Mouse (Mus musculus) lung, postnatal 25 days (tissue): ENCODE measurements around the gene Flot2.

ENCODE experiments used
- DNase-seq: peaks from one replicate; pipeline ENCODE4 v3.0.0; 2022; ENCODE audit warnings: low spot score

Gene Flot2

DNA sequence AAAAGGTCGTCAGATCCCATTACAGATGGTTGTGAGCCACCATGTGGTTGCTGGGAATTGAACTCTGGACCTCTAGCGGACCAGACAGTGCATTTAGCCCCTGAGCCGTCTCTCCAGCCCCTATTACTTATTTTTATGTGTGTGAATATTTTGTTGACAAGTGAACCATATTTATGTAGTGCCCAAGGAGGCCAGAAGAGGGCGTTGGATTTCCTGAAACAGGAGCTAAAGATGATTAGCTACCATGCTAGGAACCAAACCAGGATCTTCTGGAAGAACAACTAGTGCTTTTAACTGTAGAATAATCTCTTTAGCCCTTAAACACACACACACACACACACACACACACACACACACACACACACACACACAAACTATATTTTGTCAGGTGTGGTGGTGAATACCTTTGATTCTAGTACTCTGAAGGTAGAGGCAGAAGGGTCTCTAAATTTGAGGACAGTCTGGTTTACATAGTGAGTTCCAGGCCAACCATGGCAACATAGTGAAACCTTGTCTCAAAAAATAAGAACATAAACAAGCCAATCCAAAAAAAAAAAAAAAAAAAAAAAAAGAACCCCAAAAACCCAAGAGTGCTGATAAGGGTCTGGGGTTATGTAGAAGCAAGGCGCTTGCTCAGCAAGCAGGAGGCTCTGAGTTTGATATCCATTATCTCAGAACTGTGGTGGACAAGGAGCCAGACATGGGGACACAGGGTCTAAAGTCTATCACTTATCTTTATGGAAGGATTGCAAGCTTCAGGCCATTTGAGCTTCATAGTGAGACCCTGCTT, 65.4 kb downstream of the Flot2 start:
- DNase-seq, result no peak

DNA sequence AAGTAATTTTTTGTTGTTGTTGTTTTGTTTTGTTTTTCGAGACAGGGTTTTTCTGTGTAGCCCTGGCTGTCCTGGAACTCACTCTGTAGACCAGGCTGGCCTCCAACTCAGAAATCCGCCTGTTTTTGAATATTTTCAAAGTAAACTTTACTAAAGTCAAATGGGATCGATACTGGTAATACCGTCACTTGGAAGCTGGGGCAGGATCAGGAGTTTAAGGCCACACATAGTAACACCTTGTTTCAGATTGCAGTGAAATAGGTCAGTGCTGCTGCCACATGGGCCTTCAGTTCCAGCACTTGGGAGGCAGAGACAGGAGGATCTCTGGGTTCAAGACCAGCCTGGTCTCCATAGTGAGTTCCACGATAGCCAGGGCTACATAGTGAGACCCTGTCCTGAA, 66.8 kb downstream of the Flot2 start:
- DNase-seq, result no peak
